Mouse (Mus musculus) liver, adult 2 months (tissue): ENCODE data around the gene Ggnbp2. TPM values are rescaled to one million over a fixed set of nuclear protein-coding genes. Genes with fewer than 3 reads are reported as not detected.

Source experiments
- DNase-seq: peaks from one replicate; pipeline ENCODE4 v3.0.0-alpha.2; 2011; ENCODE audit warnings: low read depth, low spot score; ENCODE audit errors: extremely low read depth
- H3K27ac ChIP-seq: fragments of 200-500 bp; replicated peaks from 2 replicates; pipeline ENCODE4 v1.5.1; 2012; ENCODE audit warnings: low read depth, mild to moderate bottlenecking, control low read depth, inconsistent platforms, low read length; ENCODE audit not compliant: insufficient read depth
- H3K27me3 ChIP-seq: fragments of 200-500 bp; 2 replicates; pipeline ENCODE4 v1.6.1; 2012; ENCODE audit warnings: mild to moderate bottlenecking, moderate library complexity, low read length, inconsistent platforms; ENCODE audit not compliant: control insufficient read depth, insufficient read depth
- H3K36me3 ChIP-seq: fragments of 200-500 bp; 2 replicates; pipeline ENCODE4 v1.6.1; 2012; ENCODE audit warnings: low read length, inconsistent platforms; ENCODE audit not compliant: control insufficient read depth, insufficient read depth
- H3K4me1 ChIP-seq: fragments of 200-500 bp; 2 replicates; pipeline ENCODE4 v1.6.1; 2011; ENCODE audit warnings: low read length; ENCODE audit not compliant: control insufficient read depth, insufficient read depth
- H3K4me3 ChIP-seq: fragments of 200-500 bp; 2 replicates; pipeline ENCODE4 v1.5.1; 2011; ENCODE audit warnings: low read depth, mild to moderate bottlenecking, control low read depth, low read length, moderate library complexity; ENCODE audit not compliant: insufficient read depth
- H3K79me2 ChIP-seq: fragments of 200-500 bp; 2 replicates; pipeline ENCODE4 v1.6.1; 2012; ENCODE audit warnings: inconsistent platforms, mild to moderate bottlenecking, low read length, moderate library complexity; ENCODE audit not compliant: control insufficient read depth, insufficient read depth
- H3K9ac ChIP-seq: fragments of 200-500 bp; 2 replicates; pipeline ENCODE4 v1.6.1; 2012; ENCODE audit warnings: low read depth, mild to moderate bottlenecking, control low read depth, inconsistent platforms, low read length
- CTCF ChIP-seq: fragments of 200-500 bp; IDR thresholded peaks from 2 replicates; pipeline ENCODE4 v1.5.1; 2011; ENCODE audit warnings: low read depth, low read length, control low read depth
- POLR2A ChIP-seq: fragments of 200-500 bp; IDR thresholded peaks from 2 replicates; pipeline ENCODE4 v1.6.1; 2011; ENCODE audit warnings: low read length, control low read depth; ENCODE audit not compliant: insufficient read depth; ENCODE audit errors: extremely low read depth
- WGBS: fragments of 180-500 bp; shearing (Covaris S2); methylation state at CpG from one replicate; pipeline ENCODE4 v1.1.7; 2018; 5-methylcytosine and 5-hydroxymethylcytosine counted together
- polyA plus RNA-seq: library from polyadenylated mRNA; depleted of rRNA; stranded (reverse); fragments of >200 nt; gene quantifications from 2 replicates; pipeline ENCODE4 v1.2.3, GENCODE M21; 2012
- total RNA-seq: library from RNA; depleted of rRNA; stranded (reverse); fragments of >200 nt; gene quantifications from 2 replicates; pipeline ENCODE4 v1.2.3, GENCODE M21; 2014

Ggnbp2 gene
- total and polyA plus RNA-seq, 2 experiments = 22.5 to 96.4 TPM

DNA sequence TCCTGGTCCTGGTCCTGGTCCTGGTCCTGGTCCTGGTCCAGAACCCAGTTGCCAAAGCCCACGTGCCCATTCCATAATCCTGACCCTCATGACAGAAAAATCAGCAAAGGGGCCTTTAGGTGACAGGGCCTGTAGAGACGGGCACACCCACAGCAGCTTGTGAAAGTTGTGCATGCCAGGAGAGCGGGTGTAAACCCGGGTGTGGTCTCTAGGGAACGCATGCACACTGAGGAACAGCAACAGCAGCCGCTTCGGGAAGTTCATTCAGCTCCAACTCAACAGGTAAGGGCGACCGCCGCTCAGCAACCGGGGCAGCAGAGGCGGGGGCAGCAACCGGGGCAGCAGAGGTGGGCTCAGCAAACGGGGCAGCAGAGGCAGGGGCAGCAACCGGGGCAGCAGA is 22.5 kb upstream of the Ggnbp2 start:
- no peak overlapping the region for H3K4me3 ChIP-seq
- no peak for DNase-seq
- WGBS = 94% methylated on average over 15 of the region's 15 CpGs
- no peak overlapping the region for H3K9ac ChIP-seq
- H3K27ac ChIP-seq = no peak overlapping the region
- H3K36me3 ChIP-seq = peaks cover 6% of the 10 kb centered on the region; the same call in 1 of the 2 replicates
- no peaks in the 10 kb centered on the region for H3K79me2 ChIP-seq
- TF ChIP-seq POLR2A (no peak), CTCF (no peak)
- H3K27me3 ChIP-seq = no peaks in the 10 kb centered on the region
- H3K4me1 ChIP-seq = no peaks in the 10 kb centered on the region; the same call in 1 of the 2 replicates

DNA sequence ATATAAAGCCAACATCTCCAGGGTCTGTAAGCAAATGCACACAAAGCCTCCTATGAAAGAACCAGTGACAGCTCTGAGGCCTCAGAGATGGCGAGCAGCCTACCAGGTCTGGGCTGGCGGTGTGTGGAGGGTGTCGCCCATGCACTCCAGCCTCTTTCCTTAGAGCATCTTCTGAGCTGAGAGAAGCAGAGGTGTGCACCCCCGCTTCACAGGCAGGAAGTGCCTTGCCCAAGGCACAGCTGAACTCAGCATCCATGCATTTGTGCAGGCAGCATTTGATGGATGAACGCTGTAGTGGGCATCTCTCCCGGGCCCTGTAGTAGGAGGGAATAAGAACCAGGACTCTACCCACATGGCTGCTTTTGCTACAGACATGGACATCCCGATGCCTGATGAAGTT is 21.1 kb upstream of the Ggnbp2 start:
- Histone ChIP-seq H3K79me2 (no peaks in the 10 kb centered on the region), H3K4me3 (no peak overlapping the region), H3K4me1 (no peaks in the 10 kb centered on the region; the same call in 1 of the 2 replicates), H3K27ac (no peak overlapping the region), H3K9ac (no peak overlapping the region), H3K27me3 (no peaks in the 10 kb centered on the region), H3K36me3 (peaks cover 6% of the 10 kb centered on the region; the same call in 1 of the 2 replicates)
- WGBS = 96% methylated on average over 7 of the region's 7 CpGs
- no peak for DNase-seq
- TF ChIP-seq CTCF (no peak), POLR2A (no peak)

GRCm38 (mm10) chr11:84889492-84889891 is 18.9 kb upstream of the Ggnbp2 start:
- no peak for TF ChIP-seq POLR2A
- no peak for TF ChIP-seq CTCF
- Histone ChIP-seq H3K27ac (peak overlapping the region; percentile 19), H3K79me2 (no peaks in the 10 kb centered on the region), H3K4me3 (no peak overlapping the region), H3K9ac (no peak overlapping the region), H3K4me1 (no peaks in the 10 kb centered on the region; the same call in 1 of the 2 replicates), H3K27me3 (no peaks in the 10 kb centered on the region), H3K36me3 (peaks cover 6% of the 10 kb centered on the region; the same call in 1 of the 2 replicates)
- 33% methylated on average over 2 of the region's 2 CpGs for WGBS
- DNase-seq = peak; percentile 87

DNA sequence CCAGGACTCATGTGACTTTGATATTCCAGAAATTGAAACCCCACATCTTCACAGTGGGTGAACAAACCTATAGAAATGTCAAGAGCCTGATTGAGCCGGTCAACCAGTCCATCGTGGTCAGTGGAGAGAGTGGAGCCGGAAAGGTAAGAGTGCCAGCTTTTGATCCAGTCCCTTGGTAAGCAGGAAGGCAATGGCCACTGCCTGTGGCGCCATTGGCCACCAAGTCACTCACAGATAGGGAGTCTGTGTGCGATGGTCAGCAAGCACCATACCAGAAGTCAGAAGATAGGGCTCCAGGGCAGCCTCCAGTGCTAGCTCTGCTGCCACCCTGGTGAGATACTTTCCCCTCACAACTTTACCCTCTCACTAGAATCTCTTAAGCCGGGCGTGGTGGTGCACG is 17.4 kb upstream of the Ggnbp2 start:
- Histone ChIP-seq H3K27me3 (no peaks in the 10 kb centered on the region), H3K79me2 (no peaks in the 10 kb centered on the region), H3K9ac (no peak overlapping the region), H3K36me3 (peaks cover 6% of the 10 kb centered on the region; the same call in 1 of the 2 replicates), H3K4me1 (no peaks in the 10 kb centered on the region; the same call in 1 of the 2 replicates), H3K4me3 (no peak overlapping the region), H3K27ac (no peak overlapping the region)
- TF ChIP-seq CTCF = no peak
- TF ChIP-seq POLR2A = no peak
- no peak for DNase-seq
- WGBS = 97% methylated on average over 8 of the region's 8 CpGs

DNA sequence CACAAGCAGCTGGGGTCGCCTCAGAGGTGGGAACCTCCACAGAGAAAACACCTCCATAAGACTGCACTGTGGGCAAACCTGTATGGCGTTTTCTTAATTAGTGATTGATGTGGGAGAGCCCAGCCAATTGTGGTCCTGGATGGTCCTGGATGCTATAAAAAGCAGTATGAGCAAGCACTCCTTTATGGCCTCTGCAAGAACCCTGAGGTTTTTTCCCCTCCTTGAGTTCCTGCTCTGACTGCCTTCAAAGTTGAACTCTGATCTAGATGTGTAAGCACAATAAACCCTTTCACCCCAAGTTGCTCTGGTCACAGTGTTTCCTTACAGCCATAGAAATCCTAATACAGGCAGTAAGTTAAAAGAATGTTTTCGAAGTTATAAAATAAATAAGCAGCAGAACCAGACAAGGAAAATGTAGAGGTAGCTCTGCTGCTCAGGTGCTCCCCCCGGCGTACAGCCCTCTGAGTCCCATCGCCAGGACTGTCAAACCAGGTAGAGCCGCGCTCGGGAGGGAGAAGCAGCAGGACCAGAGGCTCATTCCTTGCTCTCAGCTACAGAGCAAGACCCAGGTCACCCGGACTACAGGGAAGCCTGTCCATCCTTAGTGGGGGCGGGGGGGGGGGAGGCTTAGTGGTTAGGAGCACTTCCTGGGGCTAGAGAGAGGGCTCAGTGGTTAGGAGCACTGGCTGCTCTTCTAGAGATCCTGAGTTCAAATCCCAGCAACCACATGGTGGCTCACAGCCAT is 16.3 kb upstream of the Ggnbp2 start:
- Histone ChIP-seq H3K27ac (no peak overlapping the region), H3K36me3 (peaks cover 2% of the 10 kb centered on the region; the same call in 1 of the 2 replicates), H3K27me3 (no peaks in the 10 kb centered on the region), H3K79me2 (no peaks in the 10 kb centered on the region), H3K4me1 (no peaks in the 10 kb centered on the region; the same call in 1 of the 2 replicates), H3K9ac (no peak overlapping the region), H3K4me3 (no peak overlapping the region)
- no peak for DNase-seq
- 93% methylated on average over 11 of the region's 11 CpGs for WGBS
- TF ChIP-seq CTCF (no peak), POLR2A (no peak)

DNA sequence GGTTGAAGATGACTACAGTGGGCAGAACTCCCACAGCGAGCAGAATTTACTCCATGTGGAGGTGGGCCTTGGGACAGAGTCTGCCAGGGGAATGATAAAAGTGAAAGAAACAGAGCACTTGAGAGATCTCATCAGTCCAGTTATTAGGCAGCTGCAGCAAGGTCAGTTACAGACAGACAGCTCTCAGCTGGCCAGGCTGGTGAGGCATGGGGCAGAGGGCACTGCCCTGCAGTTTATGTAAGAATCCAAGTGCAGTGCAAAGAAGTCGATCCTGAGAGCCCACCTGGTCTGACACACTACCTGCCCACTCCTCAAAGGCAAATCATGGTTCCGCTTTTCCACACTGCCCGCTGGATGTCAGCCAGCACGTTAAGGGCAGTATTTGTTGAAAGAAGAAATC is 15.6 kb upstream of the Ggnbp2 start:
- Histone ChIP-seq H3K36me3 (peaks cover 2% of the 10 kb centered on the region; the same call in 1 of the 2 replicates), H3K79me2 (no peaks in the 10 kb centered on the region), H3K4me3 (no peak overlapping the region), H3K27me3 (no peaks in the 10 kb centered on the region), H3K27ac (no peak overlapping the region), H3K4me1 (no peaks in the 10 kb centered on the region; the same call in 1 of the 2 replicates), H3K9ac (no peak overlapping the region)
- TF ChIP-seq CTCF (no peak), POLR2A (no peak)
- 81% methylated on average over 5 of the region's 5 CpGs for WGBS
- peak; percentile 56 for DNase-seq
